Mouse (Mus musculus) ES-Bruce4 (cell line): ENCODE results near the gene Mta2. TPM values are rescaled to one million over a fixed set of nuclear protein-coding genes. Genes with fewer than 3 reads are reported as not detected.

ENCODE experiments used
- H3K27ac ChIP-seq: 2 replicates; pipeline ENCODE4 v1.5.1; 2012; ENCODE audit warnings: low read length, inconsistent platforms; ENCODE audit not compliant: insufficient read depth
- H3K27me3 ChIP-seq: 2 replicates; pipeline ENCODE4 v1.6.1; 2012; ENCODE audit warnings: mild to moderate bottlenecking, low read length, inconsistent platforms; ENCODE audit not compliant: control insufficient read depth, poor library complexity, insufficient read depth, severe bottlenecking
- H3K36me3 ChIP-seq: 2 replicates; pipeline ENCODE4 v1.6.1; 2012; ENCODE audit warnings: inconsistent platforms, mild to moderate bottlenecking, low read length, moderate library complexity; ENCODE audit not compliant: control insufficient read depth, poor library complexity, insufficient read depth, severe bottlenecking
- H3K4me1 ChIP-seq: one replicate; pipeline ENCODE4 v1.8.1; 2011; ENCODE audit warnings: low read length; ENCODE audit not compliant: control insufficient read depth, insufficient read depth
- H3K4me3 ChIP-seq: 2 replicates; pipeline ENCODE4 v1.5.1; 2011; ENCODE audit warnings: low read depth, mild to moderate bottlenecking, low read length
- H3K9ac ChIP-seq: 2 replicates; pipeline ENCODE4 v1.6.1; 2012; ENCODE audit warnings: low read depth, mild to moderate bottlenecking, inconsistent platforms; ENCODE audit not compliant: poor library complexity, severe bottlenecking
- H3K9me3 ChIP-seq: replicated peaks from 2 replicates; pipeline ENCODE4 v1.6.1; 2012; ENCODE audit warnings: mild to moderate bottlenecking, low read length, inconsistent platforms; ENCODE audit not compliant: control insufficient read depth, poor library complexity, insufficient read depth, severe bottlenecking
- CTCF ChIP-seq: IDR thresholded peaks from one replicate; pipeline ENCODE4 v1.8.1; 2011; ENCODE audit warnings: low read depth, low read length
- EP300 ChIP-seq: IDR thresholded peaks from 2 replicates; pipeline ENCODE4 v1.6.1; 2011; ENCODE audit warnings: low read depth, low read length; ENCODE audit not compliant: insufficient read depth
- POLR2A ChIP-seq: IDR thresholded peaks from one replicate; pipeline ENCODE4 v1.8.1; 2011; ENCODE audit warnings: low read length; ENCODE audit not compliant: insufficient read depth
- polyA plus RNA-seq: library from polyadenylated mRNA; stranded (reverse); fragments of >200 nt; gene quantifications from 2 replicates; pipeline ENCODE4 v1.2.4, GENCODE M21; 2011; ENCODE audit warnings: low read depth; ENCODE audit not compliant: missing spikeins, insufficient read depth, insufficient read length

Gene Mta2
- polyA plus RNA-seq, 1 experiment: 108 TPM

DNA sequence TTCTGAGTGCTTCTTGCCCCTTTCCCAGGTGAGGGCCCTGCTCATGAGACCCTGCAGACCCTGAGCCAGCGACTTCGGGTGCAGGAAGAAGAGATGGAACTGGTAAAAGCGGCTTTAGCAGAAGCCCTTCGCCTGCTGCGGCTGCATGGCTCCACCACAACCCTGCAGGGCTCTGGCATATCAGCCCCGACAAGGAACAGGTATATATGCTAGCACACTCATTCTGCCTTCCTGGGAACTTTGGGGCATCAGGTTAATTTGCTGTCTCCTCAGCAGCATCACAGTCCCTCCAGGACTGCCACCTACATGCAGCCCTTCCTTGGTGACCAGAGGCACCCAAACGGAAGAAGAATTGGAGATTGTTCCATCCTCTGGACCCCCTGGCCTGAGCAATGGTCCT is 10.9 kb upstream of the Mta2 start:
- Histone ChIP-seq H3K27me3 (no peaks in the 10 kb centered on the region), H3K27ac (no peak overlapping the region), H3K9me3 (no peaks in the 10 kb centered on the region), H3K4me1 (no peaks in the 10 kb centered on the region), H3K36me3 (no peaks in the 10 kb centered on the region), H3K4me3 (no peak overlapping the region), H3K9ac (no peak overlapping the region; the same call in 1 of the 2 replicates)
- TF ChIP-seq POLR2A: no peak

DNA sequence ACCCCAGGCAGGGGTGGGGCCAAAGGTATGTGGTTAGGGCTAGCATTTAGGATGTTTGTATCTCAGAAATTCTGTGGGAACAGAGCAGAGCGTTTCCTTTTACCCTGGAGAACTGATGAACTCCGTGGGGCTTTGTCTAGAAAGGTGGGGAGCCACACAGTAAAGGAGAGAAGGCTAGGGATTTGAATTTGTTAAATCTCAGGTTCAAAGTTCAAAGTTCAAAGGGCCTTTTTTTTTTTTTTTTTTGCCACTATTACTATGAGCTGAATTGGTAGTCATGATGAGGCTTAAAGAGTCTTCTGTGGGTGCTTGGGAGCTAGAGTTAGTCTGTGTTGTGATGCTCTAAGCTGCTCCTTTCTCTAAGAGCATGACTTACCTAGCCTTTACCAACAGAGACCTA is 4.9 kb upstream of the Mta2 start:
- H3K9ac ChIP-seq: no peak overlapping the region
- peaks cover 2% of the 10 kb centered on the region for H3K4me1 ChIP-seq
- H3K27ac ChIP-seq: no peak overlapping the region
- no peaks in the 10 kb centered on the region for H3K36me3 ChIP-seq
- H3K9me3 ChIP-seq: no peaks in the 10 kb centered on the region
- no peaks in the 10 kb centered on the region for H3K27me3 ChIP-seq
- TF ChIP-seq CTCF: no peak
- no peak for TF ChIP-seq EP300
- TF ChIP-seq POLR2A: no peak
- no peak overlapping the region for H3K4me3 ChIP-seq

DNA sequence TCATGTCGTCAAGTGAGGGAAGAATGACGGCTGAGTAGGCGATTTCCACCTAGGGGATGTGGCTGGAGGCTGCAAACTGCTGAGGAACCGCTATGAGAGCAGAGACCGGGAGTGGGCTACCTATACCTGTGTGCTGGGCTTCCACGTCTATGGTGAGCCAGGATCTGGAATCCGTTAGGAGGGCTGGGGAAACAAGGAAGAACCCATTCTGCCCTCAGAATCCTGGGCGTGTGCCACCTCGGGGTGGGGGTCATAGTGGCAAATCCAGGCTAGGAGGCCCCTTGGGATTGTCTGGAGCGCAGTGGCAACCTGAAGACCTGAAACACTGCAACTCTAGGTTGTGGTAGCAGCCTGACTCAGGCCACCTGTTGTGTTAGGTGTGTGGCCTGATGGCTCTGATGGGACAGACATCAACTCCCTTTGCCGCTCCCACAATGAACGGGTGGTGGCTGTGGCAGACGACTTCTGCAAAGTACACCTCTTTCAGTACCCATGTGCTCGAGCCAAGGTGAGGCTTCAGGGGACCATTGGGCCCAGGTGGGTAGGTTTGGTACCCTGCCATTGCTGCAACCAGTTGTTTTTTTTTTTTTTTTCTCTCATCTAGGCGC is 1.0 kb upstream of the Mta2 start:
- Histone ChIP-seq H3K27me3 (no peaks in the 10 kb centered on the region), H3K4me1 (peaks cover 2% of the 10 kb centered on the region), H3K4me3 (peak overlapping the region; percentile 16), H3K36me3 (peaks cover 8% of the 10 kb centered on the region), H3K9me3 (no peaks in the 10 kb centered on the region), H3K9ac (peak overlapping the region; percentile 84), H3K27ac (peak overlapping the region; percentile 28)
- no peak for TF ChIP-seq EP300
- TF ChIP-seq POLR2A: no peak
- no peak for TF ChIP-seq CTCF

DNA sequence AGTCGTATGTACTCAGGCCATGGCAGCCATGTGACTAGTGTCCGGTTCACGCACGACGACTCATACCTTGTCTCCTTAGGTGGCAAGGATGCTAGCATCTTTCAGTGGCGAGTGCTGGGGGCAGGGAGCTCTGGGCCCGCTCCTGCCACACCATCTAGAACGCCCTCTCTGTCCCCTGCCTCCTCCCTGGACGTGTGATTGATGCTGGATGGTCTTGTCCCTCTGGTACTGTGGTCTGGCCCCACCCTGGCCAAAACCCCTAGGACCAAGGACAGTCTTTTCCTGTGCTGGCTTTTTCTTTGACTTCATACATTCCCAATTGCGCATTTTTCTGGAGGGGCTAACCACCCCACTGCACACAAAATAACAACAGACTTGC is 550 bp upstream of the Mta2 start:
- no peak for TF ChIP-seq POLR2A
- TF ChIP-seq EP300: no peak
- no peak for TF ChIP-seq CTCF
- Histone ChIP-seq H3K4me3 (peak overlapping the region; percentile 16), H3K27ac (peak overlapping the region; percentile 28), H3K4me1 (peaks cover 2% of the 10 kb centered on the region), H3K9ac (peak overlapping the region; percentile 84), H3K36me3 (peaks cover 13% of the 10 kb centered on the region), H3K9me3 (no peaks in the 10 kb centered on the region), H3K27me3 (no peaks in the 10 kb centered on the region)

DNA sequence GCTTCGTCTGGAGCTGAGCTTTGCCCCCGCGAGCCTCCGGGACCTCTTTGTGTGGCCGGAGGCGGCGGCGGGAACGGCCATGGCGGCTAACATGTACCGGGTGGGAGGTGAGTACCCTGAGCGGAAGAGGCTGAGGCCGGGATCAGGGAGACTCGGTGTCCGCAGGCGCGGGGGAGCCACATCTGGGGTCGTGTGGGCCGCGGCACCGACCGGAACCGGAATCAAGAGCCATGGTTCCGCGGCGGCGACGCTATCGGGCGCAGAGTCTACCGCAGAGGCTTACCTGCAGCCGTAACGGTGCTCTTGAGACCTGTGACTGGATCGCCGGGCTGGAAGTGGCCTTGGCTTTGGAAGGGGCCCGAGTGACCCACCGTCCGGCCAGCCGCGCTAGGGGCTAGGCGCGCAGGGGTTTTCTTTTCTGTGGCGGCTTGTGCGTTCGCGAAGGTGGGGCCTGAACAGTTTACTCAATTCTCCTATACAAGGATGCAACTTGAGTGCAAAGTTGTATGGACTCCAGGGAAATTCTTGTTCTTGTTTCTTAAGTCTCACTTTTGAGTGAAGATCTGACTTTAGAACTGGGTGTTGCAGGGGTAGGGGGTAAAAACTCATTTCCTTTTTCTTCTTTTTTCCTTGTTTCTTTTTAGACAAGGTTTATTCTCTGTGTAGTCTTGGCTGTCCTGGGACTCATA is 745 bp downstream of the Mta2 start:
- H3K4me3 ChIP-seq: peak overlapping the region; percentile 71
- peak overlapping the region; percentile 84 for H3K9ac ChIP-seq
- H3K36me3 ChIP-seq: peaks cover 24% of the 10 kb centered on the region
- no peak for TF ChIP-seq CTCF
- no peak for TF ChIP-seq EP300
- TF ChIP-seq POLR2A: no peak
- H3K9me3 ChIP-seq: no peaks in the 10 kb centered on the region
- no peaks in the 10 kb centered on the region for H3K27me3 ChIP-seq
- peak overlapping the region; percentile 60 for H3K27ac ChIP-seq
- peaks cover 2% of the 10 kb centered on the region for H3K4me1 ChIP-seq

DNA sequence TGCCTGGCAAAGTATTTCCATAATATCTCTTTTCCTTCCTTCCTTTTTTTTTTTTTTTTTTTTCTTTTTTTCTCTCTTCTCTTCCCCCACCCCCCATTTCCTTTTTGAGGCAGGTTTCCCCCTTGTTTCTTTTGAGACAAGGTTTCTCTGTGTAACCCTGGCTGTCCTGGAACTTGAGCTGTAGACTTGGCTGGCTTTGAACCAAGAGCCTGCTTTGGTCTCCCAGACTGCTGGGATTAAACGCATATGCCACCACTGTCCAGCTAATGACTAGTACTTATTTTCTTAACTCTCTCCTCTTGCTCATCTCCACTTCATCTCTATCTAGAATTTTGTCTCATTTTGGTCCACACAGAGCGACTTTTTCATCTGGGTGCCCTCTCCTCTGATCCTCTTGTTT is 1.4 kb downstream of the Mta2 start:
- Histone ChIP-seq H3K27ac (peak overlapping the region; percentile 60; the same call in 1 of the 2 replicates), H3K9ac (peak overlapping the region; percentile 84), H3K4me3 (peak overlapping the region; percentile 68), H3K4me1 (peaks cover 2% of the 10 kb centered on the region), H3K36me3 (peaks cover 30% of the 10 kb centered on the region), H3K9me3 (no peaks in the 10 kb centered on the region), H3K27me3 (no peaks in the 10 kb centered on the region)
- TF ChIP-seq EP300 (no peak), CTCF (no peak), POLR2A (no peak)
